ENCODE assay signal across 8 mouse cellular contexts in genomic region chr13:23298445-23299232, GRCm38 (mm10). TPM values are rescaled to one million over a fixed set of nuclear protein-coding genes. Genes with fewer than 3 reads are reported as not detected.
DNase-seq lines count a peak whose midpoint lies in the region; ATAC-seq lines count a peak whose summit lies in the region.

No protein-coding gene starts in this region.

- 4% methylated on average over 21 of the region's 21 CpGs for WGBS in kidney, embryonic 16.5 days
- 3% methylated on average over 21 of the region's 21 CpGs for WGBS in forebrain, embryonic 13.5 days

- peak overlapping the region; percentile 66 for H3K4me2 ChIP-seq in kidney, embryonic 16.5 days (replicated peaks; ENCODE audit: low read depth, low read length)
- H3K4me2 ChIP-seq in forebrain, embryonic 13.5 days, result peak overlapping the region; percentile 61

- peaks cover 9% of the 10 kb centered on the region; the same call in 1 of the 2 replicates for H3K4me1 ChIP-seq in kidney, embryonic 16.5 days (ENCODE audit: insufficient read depth, low read length)
- H3K4me1 ChIP-seq in forebrain, embryonic 13.5 days, result peaks cover 9% of the 10 kb centered on the region

- H3K36me3 ChIP-seq in kidney, embryonic 16.5 days (ENCODE audit: insufficient read depth, low read length), result no peaks in the 10 kb centered on the region
- H3K36me3 ChIP-seq in forebrain, embryonic 13.5 days (ENCODE audit: poor library complexity, severe bottlenecking), result no peaks in the 10 kb centered on the region

- peak overlapping the region; percentile 59; the same call in 1 of the 2 replicates for H3K9ac ChIP-seq in kidney, embryonic 16.5 days (replicated peaks; ENCODE audit: low read length)
- peak overlapping the region; percentile 58; the same call in 1 of the 2 replicates for H3K9ac ChIP-seq in forebrain, embryonic 13.5 days

- H3K9me3 ChIP-seq in kidney, embryonic 16.5 days (ENCODE audit: low read length), result no peaks in the 10 kb centered on the region
- H3K9me3 ChIP-seq in forebrain, embryonic 13.5 days (replicated peaks), result no peaks in the 10 kb centered on the region

- ATAC-seq in kidney, embryonic 16.5 days (ENCODE audit: low FRiP score, low TSS enrichment), result peak; percentile 85
- ATAC-seq in forebrain, embryonic 13.5 days, result peak; percentile 80

- peaks cover 11% of the 10 kb centered on the region for H3K27me3 ChIP-seq in kidney, embryonic 16.5 days (ENCODE audit: insufficient read depth, low read length)
- peaks cover 10% of the 10 kb centered on the region; the same call in 1 of the 2 replicates for H3K27me3 ChIP-seq in forebrain, embryonic 13.5 days

- peak overlapping the region; percentile 58 for H3K4me3 ChIP-seq in kidney, embryonic 16.5 days (ENCODE audit: low read length)
- H3K4me3 ChIP-seq in forebrain, embryonic 13.5 days, result peak overlapping the region; percentile 46

- no peak for DNase-seq in kidney, postnatal 14 days
- DNase-seq in MEL-GATA-1-ER (ENCODE audit: extremely low read depth, low read depth), result peak; percentile 93
- DNase-seq in liver, result peak; percentile 67
- peak; percentile 65 for DNase-seq in right cerebral cortex, postnatal 10 days (ENCODE audit: low spot score in 2 of 2)
- DNase-seq in adrenal gland, adult 8-10 months, result no peak
- DNase-seq in layer of hippocampus, adult 9-10 months (ENCODE audit: low spot score), result no peak

- H3K27ac ChIP-seq in kidney, embryonic 16.5 days (ENCODE audit: low read length), result no peak overlapping the region
- H3K27ac ChIP-seq in forebrain, embryonic 13.5 days, result no peak overlapping the region

RNA-seq across cellular contexts. Expression of gene Vmn1r223, which starts 51.7 kb away (rescaled TPM):
- polyA plus RNA-seq in kidney, embryonic 16.5 days (2015; fragmentation: Nextera tagmentation; extraction: Ambion mirVana), result not detected in 2 replicates
- polyA plus RNA-seq in forebrain, embryonic 13.5 days (2015; fragmentation: Nextera tagmentation; extraction: Ambion mirVana), result not detected in 2 replicates
- not detected for total RNA-seq in adrenal gland, adult 8-10 months (2022)

Comparison
In these comparisons a context has a peak if more than half of its experiments do, and no peak if none do; other contexts are left out.
1. DNase-seq: peak in MEL-GATA-1-ER (single experiment), liver (single experiment) and right cerebral cortex, postnatal 10 days (2 of 2); none in kidney, postnatal 14 days (single experiment), adrenal gland, adult 8-10 months (single experiment) and layer of hippocampus, adult 9-10 months (single experiment).